Mouse (Mus musculus): Measurements from ENCODE around the gene Gcc1.

The Gcc1 gene

DNA sequence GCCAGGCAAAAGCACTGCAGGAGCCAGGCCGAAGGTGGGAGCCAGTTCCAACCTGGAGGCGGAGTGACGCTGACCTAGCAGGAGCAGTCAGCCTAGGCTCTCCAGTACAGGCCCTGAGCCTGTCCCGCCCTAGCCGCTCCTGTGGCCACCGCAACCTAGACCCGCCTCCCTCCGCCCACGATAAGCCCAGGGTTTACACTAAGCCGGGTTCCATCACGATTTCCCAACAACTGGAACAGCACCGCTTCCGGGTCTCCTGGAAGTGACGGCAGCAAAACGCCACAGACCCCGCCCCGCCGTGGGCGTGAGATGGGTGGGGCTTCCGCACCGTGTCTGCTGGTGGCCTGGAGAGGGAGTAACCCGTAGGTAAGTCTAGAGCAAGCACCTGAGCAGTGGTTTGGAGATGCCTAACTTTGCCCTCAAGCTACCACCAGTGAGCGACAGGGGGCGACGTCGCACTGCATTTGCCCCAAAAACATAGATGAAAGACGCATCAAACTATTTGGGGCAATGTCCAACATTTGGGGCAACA is 6.7 kb downstream of the Gcc1 start:
- peak; percentile 97 for DNase-seq

DNA sequence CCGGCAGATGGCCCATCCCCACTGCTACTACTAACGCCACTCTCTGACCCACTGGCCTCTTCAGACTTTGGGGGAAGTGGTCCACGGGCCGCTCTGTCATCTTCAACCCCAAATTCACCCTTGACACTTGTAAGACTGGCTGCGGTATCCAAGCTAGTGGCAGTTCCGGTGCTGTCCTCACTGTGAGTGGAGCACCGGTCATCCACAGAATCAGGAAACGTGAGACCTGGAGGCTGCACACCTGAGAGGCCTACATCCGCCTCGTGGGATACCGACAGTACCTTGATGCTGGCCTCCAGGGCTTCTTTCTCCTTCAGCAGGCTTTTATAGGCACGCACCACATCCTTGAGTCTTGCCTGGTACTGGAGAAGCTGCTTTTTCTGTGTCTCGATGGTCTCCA is 7.3 kb downstream of the Gcc1 start:
- no peak for DNase-seq

DNA sequence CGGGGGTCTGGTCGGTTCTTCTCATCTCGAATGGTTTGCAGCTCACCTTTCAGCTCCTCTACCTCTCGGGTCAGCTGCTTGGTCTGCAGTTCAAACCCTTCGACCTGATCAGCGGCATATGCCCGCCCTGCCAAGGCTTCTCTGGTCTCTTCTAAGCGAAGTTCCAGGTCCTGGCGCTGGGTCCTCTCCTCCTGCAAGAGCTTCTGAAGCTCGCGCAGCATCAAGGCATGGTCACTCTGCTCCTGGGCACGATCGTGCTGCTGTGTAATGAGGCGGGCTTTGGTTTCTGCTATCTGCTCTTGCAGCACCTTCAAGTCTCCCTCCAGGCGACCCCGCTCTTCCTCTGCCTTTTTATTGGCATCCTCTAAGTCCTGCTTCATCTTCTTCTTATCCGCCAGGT is 7.8 kb downstream of the Gcc1 start:
- no peak for DNase-seq

DNA sequence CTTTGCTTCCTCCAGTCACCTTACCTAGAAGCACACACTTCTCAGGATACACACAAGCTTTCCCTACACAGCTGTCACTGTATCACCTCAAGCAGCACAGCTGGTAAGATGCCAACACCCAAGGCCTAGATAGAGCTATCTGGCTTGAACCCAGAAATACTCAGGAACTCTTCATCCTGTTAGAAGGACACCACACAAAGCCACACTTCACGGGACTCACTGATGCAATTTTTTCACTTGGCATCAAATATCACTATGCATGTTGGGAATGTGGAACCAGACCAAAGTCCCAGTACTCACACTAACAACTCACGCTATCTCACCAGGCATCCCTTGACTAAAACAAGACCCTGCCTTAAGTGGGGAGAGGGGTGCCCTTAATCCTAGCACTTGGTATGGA is 8.5 kb downstream of the Gcc1 start:
- no peak for DNase-seq

DNA sequence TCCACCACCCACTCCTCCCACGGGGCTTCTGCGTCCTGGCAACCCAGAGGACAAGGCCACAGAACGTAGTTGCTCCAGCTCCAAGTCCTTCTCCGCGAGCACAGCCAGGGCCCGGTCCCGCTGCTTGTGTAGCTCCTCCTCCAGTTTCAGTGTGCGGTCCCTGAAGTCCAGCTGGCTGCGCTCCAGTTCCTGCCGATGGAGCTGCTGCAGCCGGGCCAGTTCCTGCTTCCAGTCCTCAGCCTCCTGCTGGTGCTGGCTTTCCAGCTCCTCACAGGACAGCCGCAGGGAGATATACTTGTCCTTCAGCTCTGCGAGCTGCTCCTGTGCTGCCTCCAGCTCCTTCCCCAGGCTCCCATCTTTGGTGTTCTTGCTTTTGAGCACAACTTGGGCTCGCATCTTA is 9.7 kb downstream of the Gcc1 start:
- DNase-seq: peak; percentile 73

DNA sequence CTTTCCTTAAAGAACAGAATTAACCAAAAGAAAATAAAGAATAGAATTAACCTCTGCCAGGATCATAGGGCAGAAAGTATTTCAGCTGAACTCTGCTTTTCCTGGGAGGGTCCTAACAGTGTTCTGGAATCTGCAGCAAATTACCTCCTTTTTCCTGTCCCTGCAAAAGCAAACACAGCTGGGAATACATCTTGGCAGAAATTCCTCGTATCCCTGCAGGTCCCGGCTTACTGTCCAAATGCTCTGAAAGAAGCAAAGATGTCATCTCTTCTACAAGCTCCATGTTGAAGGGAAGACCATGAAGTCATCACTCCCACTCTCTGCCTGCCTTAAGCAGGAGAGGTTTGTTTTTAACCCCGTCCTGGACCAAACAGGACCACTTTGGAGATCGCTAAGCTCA is 11.2 kb downstream of the Gcc1 start:
- DNase-seq: no peak

DNA sequence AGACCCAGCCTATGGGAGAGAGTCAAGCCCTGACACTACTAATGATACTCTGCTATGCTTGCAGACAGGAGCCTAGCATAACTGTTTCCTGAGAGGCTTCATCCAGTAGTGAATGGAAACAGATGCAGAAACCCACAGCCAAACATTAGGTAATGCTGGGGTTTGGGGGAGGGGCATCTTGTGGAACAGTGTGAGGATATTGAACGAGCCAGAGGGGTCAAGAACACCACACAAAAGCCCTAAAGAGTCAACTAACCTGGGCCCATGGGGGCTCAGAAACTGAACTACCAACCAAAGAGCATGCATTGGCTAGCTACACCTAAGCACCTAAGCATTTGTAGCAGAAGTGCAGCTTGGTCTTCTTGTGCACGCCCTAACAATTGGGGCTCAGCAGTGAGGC is 17.0 kb downstream of the Gcc1 start:
- no peak for DNase-seq

DNA sequence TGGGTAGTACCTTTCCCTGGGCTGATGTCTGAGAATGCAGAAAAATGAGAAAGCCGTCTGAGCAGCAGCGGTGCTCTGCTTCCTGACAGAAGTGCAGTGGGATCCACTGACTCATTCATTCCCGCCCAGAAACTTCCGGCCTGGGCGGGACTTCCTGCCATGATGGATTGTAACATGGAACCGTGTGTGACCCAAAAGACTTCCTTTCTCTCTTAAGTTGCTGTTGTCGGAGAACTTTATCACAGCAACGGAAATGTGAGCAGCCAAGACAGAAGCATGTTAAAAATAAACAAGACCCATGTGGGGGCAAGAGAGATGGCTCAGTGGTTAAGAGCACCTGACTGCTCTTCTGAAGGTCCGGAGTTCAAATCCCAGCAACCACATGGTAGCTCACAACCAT is 18.1 kb downstream of the Gcc1 start:
- DNase-seq: peak; percentile 27

DNA sequence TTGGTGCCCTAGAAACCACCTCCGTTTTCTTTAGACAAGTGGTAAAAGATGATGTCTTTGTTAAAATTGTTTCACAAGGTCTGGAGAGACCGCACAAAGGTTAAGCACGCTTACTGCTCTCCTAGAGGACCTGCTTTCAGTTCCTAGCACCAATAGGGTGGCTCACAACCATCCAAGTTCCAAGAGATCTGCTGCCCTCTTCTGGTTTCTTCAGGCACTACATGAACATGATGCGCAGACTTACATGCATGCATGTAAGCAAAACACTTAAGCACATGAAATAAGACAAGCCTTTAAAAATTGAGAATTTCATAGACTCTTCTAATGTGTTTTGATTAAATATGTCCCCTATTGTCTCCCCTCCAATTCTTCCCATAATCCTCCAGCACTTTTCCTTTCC is 28.4 kb downstream of the Gcc1 start:
- DNase-seq: no peak

DNA sequence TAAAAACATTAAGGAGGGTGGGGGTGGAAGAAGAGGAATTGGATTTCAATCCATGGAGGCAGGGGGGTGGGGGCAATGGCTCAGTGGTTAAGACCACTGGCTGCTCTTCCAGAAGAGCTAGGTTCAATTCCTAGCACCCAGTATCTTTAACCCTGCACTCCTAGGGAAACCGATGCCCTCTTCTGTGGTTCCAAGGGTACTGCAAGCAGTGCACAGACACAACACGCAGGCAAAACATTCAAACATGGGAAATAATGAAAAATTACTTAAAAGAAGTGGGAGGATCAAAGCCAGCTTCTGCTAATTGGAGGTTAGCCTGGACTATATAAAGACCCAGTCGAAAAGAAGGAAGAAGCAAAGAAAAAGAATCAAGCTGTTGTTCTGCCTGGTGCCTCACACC is 29.5 kb downstream of the Gcc1 start:
- no peak for DNase-seq

DNA sequence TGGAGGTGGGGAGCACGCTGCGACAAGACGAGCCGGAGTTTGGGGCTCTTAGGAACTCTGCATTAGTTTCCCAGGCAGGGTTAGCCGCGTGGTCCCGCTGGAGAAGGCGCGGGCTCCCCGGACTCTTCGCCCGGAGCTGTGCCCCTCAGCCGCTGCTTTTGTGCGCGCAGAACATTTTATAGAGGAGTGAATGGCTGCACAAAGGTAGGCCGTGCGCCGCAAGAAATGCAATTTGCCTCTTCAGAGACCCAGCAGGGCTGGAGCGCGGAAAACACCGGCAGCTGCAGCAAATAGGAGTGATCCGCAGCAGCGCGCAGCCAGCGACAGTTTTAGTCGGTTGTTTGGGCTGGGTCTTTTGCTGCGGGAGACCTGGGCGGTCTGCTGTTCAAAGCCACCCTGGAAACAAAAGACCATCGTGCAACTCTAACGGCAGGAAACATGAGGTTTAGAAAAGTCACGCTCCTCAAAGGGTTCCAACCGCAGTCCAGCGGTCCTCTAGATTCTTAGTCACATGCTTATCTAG is 30.4 kb downstream of the Gcc1 start, which contains the start of gene Zfp800:
Gene Zfp800 (minus strand): TSS at position 325 of the 523 bp plus-strand sequence.
- no peak for DNase-seq

DNA sequence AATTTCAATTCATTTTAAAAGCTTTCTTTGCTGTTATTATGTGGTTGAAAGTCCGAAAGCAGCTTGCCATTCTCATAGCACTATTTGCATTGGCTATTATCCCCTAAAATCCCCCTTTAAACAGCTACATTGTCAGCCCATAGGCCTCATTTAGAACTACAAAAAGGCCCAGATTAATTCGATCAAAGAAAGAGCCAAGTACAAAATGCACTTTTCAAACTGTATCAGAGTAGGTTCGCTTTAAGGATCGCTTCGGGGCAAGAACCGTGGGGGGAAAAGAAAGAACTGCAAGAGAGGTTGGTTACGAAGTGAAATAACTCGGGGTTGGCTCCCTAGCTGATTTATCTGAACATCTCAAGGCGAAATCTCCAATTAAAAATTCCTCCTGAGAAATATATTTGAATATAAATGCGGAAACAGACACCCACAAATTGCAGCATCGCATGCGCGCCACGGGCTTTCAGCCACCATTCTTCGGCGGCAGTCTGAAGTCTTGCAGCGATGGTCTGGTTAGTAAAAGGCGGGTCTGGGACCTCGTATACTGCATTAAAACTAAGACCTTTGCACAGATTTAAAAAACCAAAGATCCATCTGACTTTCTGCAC is 31.2 kb downstream of the Gcc1 start:
- DNase-seq: no peak

DNA sequence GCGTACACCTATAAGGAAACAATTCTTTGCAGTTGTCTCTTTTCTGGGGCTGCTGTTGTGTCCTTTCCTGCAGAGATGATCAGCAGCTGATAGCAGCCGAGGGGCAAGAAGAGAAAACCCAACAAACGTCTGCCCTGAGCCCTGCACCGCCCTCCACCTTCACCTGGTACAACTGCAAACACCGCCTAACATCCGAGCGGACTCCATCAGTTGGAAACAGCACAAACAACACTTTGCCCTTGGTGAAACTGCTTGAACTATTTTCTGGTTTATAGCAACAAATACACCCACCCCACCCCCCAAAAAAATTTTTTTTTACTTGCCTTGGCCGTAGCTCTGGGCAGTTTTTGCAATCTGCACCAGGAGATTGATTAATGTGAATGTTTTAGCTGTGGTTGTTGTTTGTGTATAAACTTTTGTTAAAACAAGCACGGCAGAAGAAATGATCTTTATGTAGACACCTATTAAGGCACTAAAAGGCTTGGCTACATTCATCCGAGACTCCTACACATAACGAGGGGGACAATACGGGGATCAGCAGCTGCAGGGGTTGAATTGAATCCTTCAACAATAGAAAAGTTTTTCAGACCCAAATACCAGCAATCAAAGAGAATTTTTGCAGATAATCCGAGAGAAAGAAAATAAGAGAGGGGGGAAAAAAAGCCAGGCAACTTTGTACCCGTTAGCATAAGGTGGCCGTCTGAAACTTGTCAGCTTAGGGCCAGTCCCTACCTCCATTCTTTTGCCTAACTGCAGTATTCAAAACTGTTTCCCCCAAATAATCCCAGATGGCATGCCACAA is 31.9 kb downstream of the Gcc1 start:
- DNase-seq: no peak

DNA sequence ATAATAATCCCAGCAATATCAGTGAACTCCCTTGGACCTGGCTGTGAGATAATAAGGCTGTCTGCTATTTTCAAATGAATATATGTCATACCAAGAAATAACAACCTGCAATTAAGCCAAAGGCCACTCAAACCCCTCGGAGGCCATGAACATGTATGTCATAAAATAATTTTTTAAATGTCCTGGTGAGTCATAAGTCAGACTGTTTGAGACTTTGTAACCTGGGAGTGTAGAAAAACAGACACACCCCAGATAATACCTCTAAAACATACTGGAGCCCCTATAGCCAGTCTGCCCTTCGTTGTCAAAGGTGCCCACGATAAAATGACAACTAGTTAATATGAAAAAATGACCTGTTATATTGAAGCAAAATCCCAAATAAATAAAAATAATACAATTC is 39.2 kb downstream of the Gcc1 start:
- DNase-seq: no peak

DNA sequence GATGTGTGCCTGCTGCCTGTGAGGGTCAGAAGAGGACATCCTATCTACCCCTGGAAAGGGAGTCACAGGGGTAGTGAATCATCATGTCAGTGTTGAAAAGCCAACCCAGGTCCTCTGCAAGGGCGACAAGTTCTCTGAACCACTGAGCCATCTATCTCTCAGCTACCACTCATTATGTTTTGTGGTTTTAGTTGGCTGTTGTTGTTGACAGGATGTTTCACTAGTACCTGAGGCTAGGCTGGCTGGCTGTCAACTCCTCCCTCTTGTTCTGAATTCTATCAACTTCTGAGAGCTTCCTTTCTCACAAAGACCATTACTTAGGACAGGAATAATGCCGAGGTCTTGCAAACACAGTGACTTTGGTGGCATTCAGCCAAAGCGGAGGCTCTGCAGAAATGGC is 43.0 kb downstream of the Gcc1 start:
- DNase-seq: no peak

DNA sequence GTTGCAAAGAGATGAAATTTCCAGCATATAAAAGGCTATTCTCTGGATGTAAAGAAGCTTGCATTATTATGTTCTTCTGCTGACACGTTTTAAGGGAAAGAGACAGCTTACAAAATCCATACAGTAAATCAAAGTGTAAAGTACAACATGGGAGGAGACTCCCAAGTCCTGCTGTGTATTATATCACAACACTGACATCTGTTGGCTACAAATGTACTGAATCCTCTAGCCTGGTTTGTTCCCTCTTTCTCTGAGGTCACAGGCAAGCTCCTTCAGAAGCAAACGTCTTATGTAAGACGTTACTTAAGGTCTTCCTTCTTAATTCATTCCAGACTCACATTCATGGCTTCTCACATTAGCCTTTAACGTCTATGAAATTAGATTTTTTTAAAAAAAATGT is 46.2 kb downstream of the Gcc1 start:
- DNase-seq: no peak

DNA sequence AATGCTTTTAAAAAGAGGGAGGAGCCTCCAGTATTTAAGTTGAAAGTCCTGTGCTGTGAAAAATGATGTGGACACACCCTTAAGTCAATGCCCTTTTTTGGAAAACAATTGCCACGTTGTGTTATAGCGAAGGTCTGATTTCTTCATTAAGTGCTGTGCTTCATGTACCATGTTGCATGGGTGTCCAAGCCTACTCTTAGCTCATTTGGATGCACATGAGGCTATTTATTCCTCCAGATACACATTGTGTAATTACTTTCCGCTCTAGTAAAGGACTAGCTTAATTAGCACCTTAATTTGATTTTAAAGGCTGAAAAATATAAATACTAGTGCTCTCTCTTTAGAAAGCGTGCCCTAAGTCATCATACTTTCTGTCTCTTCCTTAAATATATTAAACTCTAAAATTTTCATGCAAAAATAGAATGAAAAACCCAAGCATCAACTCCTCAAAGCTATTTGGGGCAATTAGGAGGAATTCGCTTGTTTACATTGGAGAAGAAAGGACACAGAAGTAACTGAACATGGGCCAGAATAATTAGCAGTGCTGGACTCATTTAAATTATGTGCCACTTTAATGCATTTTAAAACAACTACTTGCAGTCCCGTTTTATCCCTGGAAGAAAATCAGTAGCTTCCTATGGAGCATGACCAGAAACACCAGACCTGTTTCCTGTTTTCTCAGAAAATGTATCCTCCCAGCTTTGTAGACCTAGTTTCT is 58.1 kb downstream of the Gcc1 start:
- no peak for DNase-seq

DNA sequence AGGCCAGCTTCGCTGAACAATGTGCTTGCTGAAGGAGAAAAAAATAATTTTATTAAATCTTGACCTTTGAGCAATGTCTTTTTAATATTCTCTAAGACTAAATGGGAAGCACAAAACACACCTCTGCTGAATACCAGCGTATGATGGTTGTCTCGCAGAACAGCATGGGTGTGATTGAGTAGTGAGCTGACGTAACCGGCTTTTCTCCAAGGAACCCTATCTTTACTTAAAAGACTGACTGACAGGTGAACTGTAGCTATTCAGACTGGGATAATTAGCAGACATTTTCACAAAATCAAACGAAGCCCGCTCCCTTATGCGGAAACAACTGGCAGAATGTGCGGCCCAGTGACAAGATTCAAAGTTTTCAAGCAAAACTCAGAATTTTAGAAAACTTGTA is 60.6 kb downstream of the Gcc1 start:
- no peak for DNase-seq

Data from lung, postnatal 14 days (tissue).